Mouse (Mus musculus) stomach, embryonic 16.5 days (tissue): ENCODE measurements around the gene Foxo3. TPM values are rescaled to one million over a fixed set of nuclear protein-coding genes. Genes with fewer than 3 reads are reported as not detected.
A peak's percentile ranks its signal among the peaks of the same experiment; 100 is the strongest.

Experiments used
- ATAC-seq: fragments of 200-750 bp; cut with Nextera tagmentation; 2 replicates; pipeline ENCODE4 v1.8.0; 2017; ENCODE audit warnings: moderate number of reproducible peaks, moderate TSS enrichment; ENCODE audit not compliant: insufficient read depth, low FRiP score
- H3K27ac ChIP-seq: fragments of 300-500 bp; sonication (generic); 2 replicates; pipeline ENCODE4 v1.5.1; 2014; ENCODE audit warnings: low read length
- H3K27me3 ChIP-seq: fragments of 300-500 bp; sonication (generic); 2 replicates; pipeline ENCODE4 v1.6.1; 2014; ENCODE audit warnings: low read length, control low read depth, mixed read lengths; ENCODE audit not compliant: control insufficient read depth, insufficient read depth
- H3K36me3 ChIP-seq: fragments of 300-500 bp; sonication (generic); 2 replicates; pipeline ENCODE4 v1.6.1; 2014; ENCODE audit warnings: low read length; ENCODE audit not compliant: control insufficient read depth, insufficient read depth
- H3K4me1 ChIP-seq: fragments of 300-500 bp; sonication (generic); 2 replicates; pipeline ENCODE4 v1.6.1; 2014; ENCODE audit warnings: low read length, control low read depth, mixed read lengths; ENCODE audit not compliant: control insufficient read depth, insufficient read depth
- H3K4me2 ChIP-seq: fragments of 300-500 bp; sonication (generic); 2 replicates; pipeline ENCODE4 v1.6.1; 2014; ENCODE audit warnings: low read depth, low read length, mixed read lengths
- H3K4me3 ChIP-seq: fragments of 300-500 bp; sonication (generic); replicated peaks from 2 replicates; pipeline ENCODE4 v1.5.1; 2014; ENCODE audit warnings: mild to moderate bottlenecking, low read length
- H3K9ac ChIP-seq: fragments of 300-500 bp; sonication (generic); 2 replicates; pipeline ENCODE4 v1.6.1; 2014; ENCODE audit warnings: low read length
- H3K9me3 ChIP-seq: fragments of 300-500 bp; sonication (generic); replicated peaks from 2 replicates; pipeline ENCODE4 v1.6.1; 2016; ENCODE audit warnings: low read length, control low read depth; ENCODE audit not compliant: control insufficient read depth
- WGBS: fragments of 180-500 bp; shearing (Covaris S2); extraction: QIAGEN DNeasy Blood & Tissue Kit; methylation state at CpG from one replicate; pipeline ENCODE4 v1.1.7; 2014; 5-methylcytosine and 5-hydroxymethylcytosine counted together
- polyA plus RNA-seq: library from polyadenylated mRNA; unstranded; fragments of >200 nt; fragmentation: Nextera tagmentation; extraction: Ambion mirVana; gene quantifications from 2 replicates; pipeline ENCODE4 v1.2.1, GENCODE M21; 2015

Foxo3 gene
- polyA plus RNA-seq, 1 experiment from 2014 or later: 7.2 TPM

DNA sequence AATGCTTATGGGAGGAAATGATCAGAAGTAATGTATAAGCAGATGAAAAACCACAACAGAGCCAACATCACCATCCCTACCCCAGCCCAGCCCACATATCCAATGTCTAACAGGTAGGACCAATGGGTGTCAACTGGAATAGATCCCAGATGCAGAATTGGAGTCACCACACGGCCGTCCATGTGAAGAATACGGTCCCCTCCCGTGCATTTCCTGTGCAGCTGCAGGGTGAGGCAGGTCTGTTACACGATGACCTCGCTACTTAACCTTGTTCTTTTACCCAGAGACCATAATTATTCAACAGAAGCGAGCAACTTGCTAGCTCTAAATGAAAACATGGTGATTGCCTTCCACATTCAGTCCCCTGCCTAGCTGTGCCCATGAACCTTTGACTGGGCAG lies 23.4 kb upstream of the Foxo3 start:
- Histone ChIP-seq H3K4me3 (no peak overlapping the region), H3K9ac (no peak overlapping the region), H3K36me3 (no peaks in the 10 kb centered on the region), H3K9me3 (no peaks in the 10 kb centered on the region), H3K4me1 (0 out of 2 replicates have a peak, but pooled peaks cover 2% of the 10 kb centered on the region), H3K27me3 (no peaks in the 10 kb centered on the region), H3K27ac (no peak overlapping the region), H3K4me2 (no peak overlapping the region)
- WGBS: 39% methylated on average over 7 of the region's 7 CpGs
- ATAC-seq: no peak

DNA sequence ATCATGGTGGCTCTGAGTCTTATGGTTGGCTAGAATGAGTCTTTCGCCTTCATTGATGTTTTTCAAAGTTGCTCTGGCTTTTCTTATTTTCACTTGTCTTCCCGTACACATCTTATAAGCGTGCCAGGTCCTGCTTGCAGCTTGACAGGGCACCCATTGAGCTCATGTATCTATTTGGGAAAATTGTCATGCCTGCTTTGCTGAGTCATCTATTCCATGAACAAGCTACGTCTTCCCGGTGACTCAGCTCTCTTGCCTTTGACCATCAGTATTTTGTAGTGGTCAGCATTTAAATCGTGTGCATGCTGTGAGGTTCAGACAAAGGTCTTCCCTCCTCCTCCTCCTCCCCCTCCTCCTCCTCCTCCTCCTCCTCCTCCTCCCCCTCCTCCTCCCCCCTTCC lies 22.9 kb upstream of the Foxo3 start:
- Histone ChIP-seq H3K9me3 (no peaks in the 10 kb centered on the region), H3K4me2 (no peak overlapping the region), H3K9ac (no peak overlapping the region), H3K27me3 (no peaks in the 10 kb centered on the region), H3K27ac (no peak overlapping the region), H3K4me3 (no peak overlapping the region), H3K4me1 (0 out of 2 replicates have a peak, but pooled peaks cover 2% of the 10 kb centered on the region), H3K36me3 (no peaks in the 10 kb centered on the region)
- 78% methylated on average over 6 of the region's 6 CpGs for WGBS
- ATAC-seq: no peak

GRCm38 (mm10) chr10:42297954-42298353 lies 21.4 kb upstream of the Foxo3 start:
- Histone ChIP-seq H3K4me2 (no peak overlapping the region), H3K4me3 (no peak overlapping the region), H3K9me3 (no peaks in the 10 kb centered on the region), H3K27me3 (no peaks in the 10 kb centered on the region), H3K36me3 (no peaks in the 10 kb centered on the region), H3K27ac (no peak overlapping the region), H3K4me1 (0 out of 2 replicates have a peak, but pooled peaks cover under 1% of the 10 kb centered on the region), H3K9ac (no peak overlapping the region)
- no peak for ATAC-seq
- WGBS: 89% methylated on average over 1 of the region's 1 CpGs

GRCm38 (mm10) chr10:42297109-42297508 lies 20.6 kb upstream of the Foxo3 start:
- Histone ChIP-seq H3K9me3 (no peaks in the 10 kb centered on the region), H3K4me1 (no peaks in the 10 kb centered on the region), H3K27me3 (no peaks in the 10 kb centered on the region), H3K27ac (no peak overlapping the region), H3K4me3 (no peak overlapping the region), H3K4me2 (no peak overlapping the region), H3K9ac (no peak overlapping the region), H3K36me3 (no peaks in the 10 kb centered on the region)
- 80% methylated on average over 2 of the region's 2 CpGs for WGBS
- no peak for ATAC-seq

DNA sequence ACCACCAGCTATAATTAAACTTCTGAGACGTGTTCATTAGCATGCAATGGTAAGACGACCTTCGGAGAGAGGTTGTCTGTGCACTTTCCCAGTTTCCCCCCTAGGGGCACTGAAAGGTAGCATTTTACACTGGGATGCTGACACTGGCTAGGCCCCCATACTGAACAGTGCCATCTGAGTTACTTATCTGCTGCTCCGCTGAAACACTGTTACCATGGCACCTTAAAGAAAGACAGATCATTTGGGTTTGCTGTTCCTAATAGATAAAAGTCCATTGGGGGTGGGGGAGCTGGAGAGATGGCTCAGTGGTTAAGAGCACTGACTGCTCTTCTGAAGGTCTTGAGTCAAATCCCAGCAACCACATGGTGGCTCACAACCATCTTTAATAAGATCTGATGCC lies 20.0 kb upstream of the Foxo3 start:
- no peaks in the 10 kb centered on the region for H3K27me3 ChIP-seq
- H3K4me3 ChIP-seq: no peak overlapping the region
- WGBS: 60% methylated on average over 4 of the region's 4 CpGs
- H3K9me3 ChIP-seq: no peaks in the 10 kb centered on the region
- no peak overlapping the region for H3K27ac ChIP-seq
- no peaks in the 10 kb centered on the region for H3K36me3 ChIP-seq
- no peak for ATAC-seq
- no peak overlapping the region for H3K9ac ChIP-seq
- H3K4me2 ChIP-seq: no peak overlapping the region
- no peaks in the 10 kb centered on the region for H3K4me1 ChIP-seq

- Histone ChIP-seq H3K36me3 (no peaks in the 10 kb centered on the region), H3K4me3 (no peak overlapping the region), H3K4me2 (no peak overlapping the region), H3K9ac (no peak overlapping the region), H3K27ac (no peak overlapping the region), H3K27me3 (no peaks in the 10 kb centered on the region), H3K9me3 (no peaks in the 10 kb centered on the region), H3K4me1 (no peaks in the 10 kb centered on the region)
- WGBS: 4% methylated on average over 1 of the region's 1 CpGs
- ATAC-seq: no peak; the same call in 1 of the 2 replicates
Measured at GRCm38 (mm10) chr10:42295028-42295427, 18.5 kb upstream of the Foxo3 start.

- Histone ChIP-seq H3K4me2 (no peak overlapping the region), H3K4me3 (no peak overlapping the region), H3K9ac (no peak overlapping the region), H3K4me1 (no peaks in the 10 kb centered on the region), H3K27me3 (no peaks in the 10 kb centered on the region), H3K9me3 (no peaks in the 10 kb centered on the region), H3K36me3 (no peaks in the 10 kb centered on the region), H3K27ac (no peak overlapping the region)
- ATAC-seq: no peak
- WGBS: 69% methylated on average over 2 of the region's 2 CpGs
Measured at GRCm38 (mm10) chr10:42294392-42294791, 17.8 kb upstream of the Foxo3 start.

DNA sequence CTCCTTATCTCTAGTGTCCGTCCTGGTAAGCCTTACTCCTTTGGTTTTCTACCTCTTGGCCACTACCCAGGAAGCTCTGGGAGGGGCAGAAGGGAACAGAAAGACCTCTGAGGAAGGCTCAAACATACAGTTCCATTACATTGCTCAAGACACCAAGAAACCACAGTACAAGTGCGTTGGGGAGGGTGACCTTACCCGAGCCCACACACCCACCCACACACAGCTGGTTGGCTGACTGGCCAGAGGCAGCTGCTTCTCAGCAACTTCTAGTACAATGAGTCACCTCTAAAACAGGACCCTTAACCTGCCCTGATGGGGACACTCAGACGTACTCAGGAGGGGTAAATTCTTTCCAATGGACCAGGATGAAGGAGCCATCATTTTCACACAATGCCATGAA lies 17.3 kb upstream of the Foxo3 start:
- no peaks in the 10 kb centered on the region for H3K9me3 ChIP-seq
- no peaks in the 10 kb centered on the region for H3K27me3 ChIP-seq
- no peaks in the 10 kb centered on the region for H3K4me1 ChIP-seq
- no peak overlapping the region for H3K9ac ChIP-seq
- no peaks in the 10 kb centered on the region for H3K36me3 ChIP-seq
- H3K27ac ChIP-seq: no peak overlapping the region
- ATAC-seq: no peak
- H3K4me3 ChIP-seq: no peak overlapping the region
- WGBS: 51% methylated on average over 4 of the region's 4 CpGs
- H3K4me2 ChIP-seq: no peak overlapping the region

DNA sequence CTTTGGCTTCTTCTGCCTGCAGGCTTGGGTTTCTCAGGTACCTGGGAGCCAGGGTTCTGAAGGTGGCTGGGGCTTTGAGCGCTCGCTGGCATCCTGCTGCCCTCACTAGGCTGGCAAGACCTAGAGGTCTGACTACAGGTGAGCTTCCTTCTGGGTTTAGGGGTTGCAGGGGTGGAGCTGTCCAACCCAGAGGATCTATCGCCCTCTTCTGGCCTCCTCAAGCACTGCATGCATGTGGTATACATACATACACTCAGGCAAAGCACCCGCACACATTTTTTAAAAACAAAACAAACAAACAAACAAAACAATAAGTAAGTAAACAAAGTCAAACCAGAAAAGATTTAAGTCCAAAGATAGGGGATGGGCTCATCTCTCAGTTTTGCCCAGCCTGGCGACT lies 14.8 kb upstream of the Foxo3 start:
- Histone ChIP-seq H3K4me3 (no peak overlapping the region), H3K4me2 (no peak overlapping the region), H3K9ac (no peak overlapping the region), H3K27me3 (no peaks in the 10 kb centered on the region), H3K36me3 (no peaks in the 10 kb centered on the region), H3K9me3 (no peaks in the 10 kb centered on the region), H3K4me1 (no peaks in the 10 kb centered on the region), H3K27ac (no peak overlapping the region)
- WGBS: 64% methylated on average over 5 of the region's 5 CpGs
- ATAC-seq: peak; percentile 24; the same call in 1 of the 2 replicates

GRCm38 (mm10) chr10:42287666-42288065 lies 11.1 kb upstream of the Foxo3 start:
- Histone ChIP-seq H3K27ac (no peak overlapping the region), H3K4me2 (no peak overlapping the region), H3K4me1 (no peaks in the 10 kb centered on the region), H3K9ac (no peak overlapping the region), H3K4me3 (no peak overlapping the region), H3K36me3 (no peaks in the 10 kb centered on the region), H3K27me3 (no peaks in the 10 kb centered on the region), H3K9me3 (no peaks in the 10 kb centered on the region)
- 62% methylated on average over 1 of the region's 1 CpGs for WGBS
- no peak for ATAC-seq
